Mouse (Mus musculus) forebrain, embryonic 16.5 days (tissue): ENCODE results near the gene Rhd. TPM values are rescaled to one million over a fixed set of nuclear protein-coding genes. Genes with fewer than 3 reads are reported as not detected.

ENCODE experiments used
- ATAC-seq: fragments of 200-750 bp; cut with Nextera tagmentation; 2 replicates; pipeline ENCODE4 v1.8.0; 2017; ENCODE audit warnings: mild to moderate bottlenecking, moderate library complexity
- H3K27ac ChIP-seq: fragments of 300-500 bp; sonication (generic); 2 replicates; pipeline ENCODE4 v1.5.1; 2014; ENCODE audit warnings: low read length, control low read depth
- H3K27me3 ChIP-seq: fragments of 300-500 bp; sonication (generic); replicated peaks from 2 replicates; pipeline ENCODE4 v1.6.1; 2014; ENCODE audit warnings: low read length; ENCODE audit not compliant: control insufficient read depth, insufficient read depth
- H3K36me3 ChIP-seq: fragments of 300-500 bp; sonication (generic); 2 replicates; pipeline ENCODE4 v1.6.1; 2014; ENCODE audit not compliant: control insufficient read depth, insufficient read depth
- H3K4me1 ChIP-seq: fragments of 300-500 bp; sonication (generic); replicated peaks from 2 replicates; pipeline ENCODE4 v1.6.1; 2014; ENCODE audit warnings: low read length; ENCODE audit not compliant: control insufficient read depth, insufficient read depth
- H3K4me2 ChIP-seq: fragments of 300-500 bp; sonication (generic); 2 replicates; pipeline ENCODE4 v1.6.1; 2014; ENCODE audit warnings: mild to moderate bottlenecking, low read length, control low read depth
- H3K4me3 ChIP-seq: fragments of 300-500 bp; sonication (generic); replicated peaks from 2 replicates; pipeline ENCODE4 v1.5.1; 2014; ENCODE audit warnings: mild to moderate bottlenecking, low read length, control low read depth
- H3K9ac ChIP-seq: fragments of 300-500 bp; sonication (generic); replicated peaks from 2 replicates; pipeline ENCODE4 v1.6.1; 2014; ENCODE audit warnings: low read depth, low read length, control low read depth
- H3K9me3 ChIP-seq: fragments of 300-500 bp; sonication (generic); 2 replicates; pipeline ENCODE4 v1.6.1; 2016; ENCODE audit warnings: low read length; ENCODE audit not compliant: control insufficient read depth
- WGBS: fragments of 180-500 bp; shearing (Covaris S2); extraction: QIAGEN DNeasy Blood & Tissue Kit; methylation state at CpG from one replicate; pipeline ENCODE4 v1.1.7; 2014; 5-methylcytosine and 5-hydroxymethylcytosine counted together
- polyA plus RNA-seq: library from polyadenylated mRNA; unstranded; fragments of >200 nt; fragmentation: Nextera tagmentation; extraction: Ambion mirVana; gene quantifications from 2 replicates; pipeline ENCODE4 v1.2.1, GENCODE M21; 2015

The Rhd gene
- polyA plus RNA-seq, 1 experiment from 2014 or later: 1.0 TPM

- peak within 1 kb of the TSS; percentile 96 for H3K4me3 ChIP-seq
- H3K36me3 ChIP-seq: no peaks in the 10 kb centered on the region
- peak within 1 kb of the TSS; percentile 76 for H3K4me2 ChIP-seq
- no peaks in the 10 kb centered on the region for H3K9me3 ChIP-seq
- peaks cover 20% of the 10 kb centered on the region for H3K4me1 ChIP-seq
- H3K9ac ChIP-seq: peak within 1 kb of the TSS; percentile 100
- ATAC-seq: peak; percentile 98
- H3K27ac ChIP-seq: peak within 1 kb of the TSS; percentile 100
- 0 out of 2 replicates have a peak, but pooled peaks cover 9% of the 10 kb centered on the region for H3K27me3 ChIP-seq
- under 1% methylated on average over 37 of the region's 38 CpGs for WGBS
Observed at GRCm38 (mm10) chr4:134853259-134853636, 11.1 kb upstream of the Rhd start, which contains the start of gene Maco1. Maco1 (minus strand) TSS chr4:134853345.

GRCm38 (mm10) chr4:134853637-134854485, 10.5 kb upstream of the Rhd start:
- Histone ChIP-seq H3K9me3 (no peaks in the 10 kb centered on the region), H3K36me3 (no peaks in the 10 kb centered on the region), H3K4me2 (peak overlapping the region; percentile 67), H3K27ac (peak overlapping the region; percentile 100), H3K4me1 (peaks cover 20% of the 10 kb centered on the region), H3K9ac (peak overlapping the region; percentile 92), H3K4me3 (peak overlapping the region; percentile 96), H3K27me3 (0 out of 2 replicates have a peak, but pooled peaks cover 9% of the 10 kb centered on the region)
- 1% methylated on average over 81 of the region's 91 CpGs for WGBS
- ATAC-seq: peak; percentile 96

GRCm38 (mm10) chr4:134855371-134855770, 9.0 kb upstream of the Rhd start:
- WGBS: 32% methylated on average over 3 of the region's 3 CpGs
- H3K9ac ChIP-seq: no peak overlapping the region
- no peak for ATAC-seq

GRCm38 (mm10) chr4:134856056-134856455, 8.3 kb upstream of the Rhd start:
- Histone ChIP-seq H3K36me3 (no peaks in the 10 kb centered on the region), H3K4me3 (no peak overlapping the region), H3K4me1 (peaks cover 8% of the 10 kb centered on the region), H3K27me3 (0 out of 2 replicates have a peak, but pooled peaks cover 9% of the 10 kb centered on the region), H3K27ac (no peak overlapping the region), H3K9ac (no peak overlapping the region), H3K4me2 (no peak overlapping the region), H3K9me3 (no peaks in the 10 kb centered on the region)
- WGBS: 64% methylated on average over 5 of the region's 5 CpGs
- no peak for ATAC-seq

More at GRCm38 (mm10) chr4:134855371-134855770, 9.0 kb upstream of the Rhd start:
- Histone ChIP-seq H3K27me3 (0 out of 2 replicates have a peak, but pooled peaks cover 9% of the 10 kb centered on the region), H3K9me3 (no peaks in the 10 kb centered on the region), H3K36me3 (no peaks in the 10 kb centered on the region), H3K4me2 (no peak overlapping the region), H3K27ac (no peak overlapping the region), H3K4me3 (no peak overlapping the region), H3K4me1 (peaks cover 15% of the 10 kb centered on the region)

- H3K27me3 ChIP-seq: 0 out of 2 replicates have a peak, but pooled peaks cover 9% of the 10 kb centered on the region
- no peak for ATAC-seq
- H3K4me1 ChIP-seq: peaks cover 4% of the 10 kb centered on the region
- no peaks in the 10 kb centered on the region for H3K36me3 ChIP-seq
- no peak overlapping the region for H3K4me3 ChIP-seq
- no peak overlapping the region for H3K4me2 ChIP-seq
- no peak overlapping the region for H3K9ac ChIP-seq
- 27% methylated on average over 5 of the region's 5 CpGs for WGBS
- no peak overlapping the region for H3K27ac ChIP-seq
- H3K9me3 ChIP-seq: no peaks in the 10 kb centered on the region
Observed at GRCm38 (mm10) chr4:134856501-134856900, 7.8 kb upstream of the Rhd start.

- Histone ChIP-seq H3K4me1 (no peaks in the 10 kb centered on the region), H3K4me2 (no peak overlapping the region), H3K27me3 (0 out of 2 replicates have a peak, but pooled peaks cover 9% of the 10 kb centered on the region), H3K36me3 (no peaks in the 10 kb centered on the region), H3K9ac (no peak overlapping the region), H3K27ac (no peak overlapping the region), H3K4me3 (no peak overlapping the region), H3K9me3 (no peaks in the 10 kb centered on the region)
- 91% methylated on average over 4 of the region's 4 CpGs for WGBS
- no peak for ATAC-seq
Observed at GRCm38 (mm10) chr4:134858494-134858893, 5.8 kb upstream of the Rhd start.

GRCm38 (mm10) chr4:134861884-134862283, 2.5 kb upstream of the Rhd start:
- Histone ChIP-seq H3K4me1 (no peaks in the 10 kb centered on the region), H3K27ac (no peak overlapping the region), H3K36me3 (no peaks in the 10 kb centered on the region), H3K27me3 (no peaks in the 10 kb centered on the region), H3K9me3 (no peaks in the 10 kb centered on the region), H3K4me3 (no peak overlapping the region), H3K4me2 (no peak overlapping the region), H3K9ac (no peak overlapping the region)
- no peak for ATAC-seq
- WGBS: 88% methylated on average over 6 of the region's 6 CpGs

GRCm38 (mm10) chr4:134862996-134863395, 1.3 kb upstream of the Rhd start:
- no peak for ATAC-seq
- Histone ChIP-seq H3K9ac (no peak overlapping the region), H3K36me3 (no peaks in the 10 kb centered on the region), H3K9me3 (no peaks in the 10 kb centered on the region), H3K4me3 (no peak overlapping the region), H3K27ac (no peak overlapping the region), H3K27me3 (peaks cover 6% of the 10 kb centered on the region; the same call in 1 of the 2 replicates), H3K4me2 (no peak overlapping the region), H3K4me1 (no peaks in the 10 kb centered on the region)
- WGBS: 73% methylated on average over 7 of the region's 7 CpGs

GRCm38 (mm10) chr4:134865340-134865739, 1.0 kb downstream of the Rhd start:
- H3K4me1 ChIP-seq: no peaks in the 10 kb centered on the region
- H3K9me3 ChIP-seq: no peaks in the 10 kb centered on the region
- no peak overlapping the region for H3K4me3 ChIP-seq
- no peak for ATAC-seq
- H3K9ac ChIP-seq: no peak overlapping the region
- H3K4me2 ChIP-seq: no peak overlapping the region
- peaks cover 20% of the 10 kb centered on the region for H3K27me3 ChIP-seq
- no peaks in the 10 kb centered on the region for H3K36me3 ChIP-seq
- no peak overlapping the region for H3K27ac ChIP-seq
- WGBS: 79% methylated on average over 6 of the region's 6 CpGs
